Mouse (Mus musculus) CH12.LX (cell line): ENCODE data around the gene Map1lc3b.

Experiments used
- CTCF ChIP-seq, 2 experiments: IDR thresholded peaks in 1 of 2; conservative IDR thresholded peaks in 1 of 2; 2 replicates each; pipeline ENCODE4 v1.5.1; 2011 to 2012; ENCODE audit warnings: low read depth in 2 of 2, low read length in 2 of 2, improper control_type of control experiment in 1 of 2, inconsistent platforms in 1 of 2, mild to moderate bottlenecking in 1 of 2, moderate library complexity in 1 of 2
- HCFC1 ChIP-seq: IDR thresholded peaks from 2 replicates; pipeline ENCODE4 v1.6.1; 2012; ENCODE audit warnings: low read depth, mild to moderate bottlenecking, inconsistent platforms, low read length, improper control_type of control experiment
- MAFK ChIP-seq: IDR thresholded peaks from 2 replicates; pipeline ENCODE4 v1.6.1; 2011; ENCODE audit warnings: low read length, improper control_type of control experiment; ENCODE audit not compliant: insufficient replicate concordance
- POLR2A ChIP-seq: IDR thresholded peaks from 2 replicates; pipeline ENCODE4 v1.6.1; 2011; ENCODE audit warnings: low read depth, mild to moderate bottlenecking, improper control_type of control experiment, low read length

DNA sequence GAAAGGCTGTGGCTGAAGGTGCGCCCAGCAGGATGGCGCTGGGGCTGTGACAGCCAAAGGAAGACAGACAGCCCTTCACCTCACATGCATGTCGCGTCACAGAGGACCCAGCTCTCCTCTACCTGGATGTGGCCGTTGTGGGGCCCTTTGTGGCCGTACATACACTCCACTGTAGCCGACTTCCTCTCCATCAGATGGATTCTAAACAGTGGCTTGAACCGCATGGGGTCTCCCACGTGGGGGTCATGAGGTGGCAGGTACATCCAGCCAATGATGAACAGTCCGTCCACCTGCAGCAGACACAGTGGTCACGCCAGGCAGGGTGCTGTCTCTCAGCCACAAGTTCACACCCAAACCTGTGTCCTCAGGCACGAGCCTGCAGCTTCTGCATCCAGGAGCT is 30.4 kb upstream of the Map1lc3b start:
- TF ChIP-seq MAFK: no peak
- no peak for TF ChIP-seq CTCF (conservative IDR thresholded peaks at IDR 0.05 in 1 of 2, IDR thresholded peaks at IDR 0.05 in 1 of 2; ENCODE audit: low read depth in 2 of 2, low read length in 2 of 2)
- no peak for TF ChIP-seq HCFC1
- TF ChIP-seq POLR2A: no peak
